Mouse (Mus musculus): Measurements from ENCODE around the gene Myo5a.
"Not testable (repeated sequence)": the region's sequence is repeated elsewhere in the genome, so short reads cannot be mapped to it uniquely, and the experiment has no call there.

The Myo5a gene

GRCm38 (mm10) chr9:75248359-75248758, 177.5 kb downstream of the Myo5a start:
- DNase-seq (ENCODE audit: low spot score): no peak

- no peak for DNase-seq (ENCODE audit: low spot score)
Observed at GRCm38 (mm10) chr9:75248874-75249273, 178.1 kb downstream of the Myo5a start.

GRCm38 (mm10) chr9:75253158-75253557, 182.3 kb downstream of the Myo5a start:
- DNase-seq (ENCODE audit: low spot score): not testable (repeated sequence)

GRCm38 (mm10) chr9:75253766-75254165, 183.0 kb downstream of the Myo5a start:
- DNase-seq (ENCODE audit: low spot score): no peak

GRCm38 (mm10) chr9:75254196-75254955, 183.6 kb downstream of the Myo5a start:
- no peak for DNase-seq (ENCODE audit: low spot score)

- DNase-seq (ENCODE audit: low spot score): no peak
Observed at GRCm38 (mm10) chr9:75255820-75256545, 185.2 kb downstream of the Myo5a start.

GRCm38 (mm10) chr9:75258792-75259191, 188.0 kb downstream of the Myo5a start:
- no peak for DNase-seq (ENCODE audit: low spot score)

GRCm38 (mm10) chr9:75259656-75260055, 188.8 kb downstream of the Myo5a start:
- peak; percentile 19 for DNase-seq (ENCODE audit: low spot score)

- no peak for DNase-seq (ENCODE audit: low spot score)
Observed at GRCm38 (mm10) chr9:75261332-75261872, 190.6 kb downstream of the Myo5a start.

GRCm38 (mm10) chr9:75262235-75262826, 191.5 kb downstream of the Myo5a start:
- DNase-seq (ENCODE audit: low spot score): peak; percentile 18

GRCm38 (mm10) chr9:75264008-75264718, 193.3 kb downstream of the Myo5a start:
- DNase-seq (ENCODE audit: low spot score): peak; percentile 31

- no peak for DNase-seq (ENCODE audit: low spot score)
Observed at GRCm38 (mm10) chr9:75267147-75267546, 196.3 kb downstream of the Myo5a start.

GRCm38 (mm10) chr9:75270382-75270781, 199.6 kb downstream of the Myo5a start:
- no peak for DNase-seq (ENCODE audit: low spot score)

- no peak for DNase-seq (ENCODE audit: low spot score)
Observed at GRCm38 (mm10) chr9:75271539-75271938, 200.7 kb downstream of the Myo5a start.
